Mouse (Mus musculus) G1E-ER4 (cell line): ENCODE results near the gene Plekha5. TPM values are rescaled to one million over a fixed set of nuclear protein-coding genes. Genes with fewer than 3 reads are reported as not detected.

Experiments used
- GATA1 ChIP-seq: IDR thresholded peaks from one replicate; pipeline ENCODE4 v1.8.0; 2012; ENCODE audit warnings: low read length, inconsistent platforms
- polyA plus RNA-seq: library from polyadenylated mRNA; stranded (reverse); fragments of >175 nt; gene quantifications from 2 replicates; pipeline ENCODE4 v1.2.3, GENCODE M21; 2012

The Plekha5 gene
- polyA plus RNA-seq, 1 experiment, result not detected

- TF ChIP-seq GATA1, result no peak
Measured at GRCm38 (mm10) chr6:140599337-140599736, 175.5 kb downstream of the Plekha5 start.

- TF ChIP-seq GATA1, result no peak
Measured at GRCm38 (mm10) chr6:140601175-140601574, 177.3 kb downstream of the Plekha5 start.

GRCm38 (mm10) chr6:140603228-140603944 is 179.5 kb downstream of the Plekha5 start:
- no peak for TF ChIP-seq GATA1

GRCm38 (mm10) chr6:140605732-140606131 is 181.9 kb downstream of the Plekha5 start:
- no peak for TF ChIP-seq GATA1

- TF ChIP-seq GATA1, result no peak
Measured at GRCm38 (mm10) chr6:140606534-140606933, 182.7 kb downstream of the Plekha5 start.

- no peak for TF ChIP-seq GATA1
Measured at GRCm38 (mm10) chr6:140608666-140609065, 184.8 kb downstream of the Plekha5 start.

GRCm38 (mm10) chr6:140609533-140609932 is 185.7 kb downstream of the Plekha5 start:
- no peak for TF ChIP-seq GATA1

GRCm38 (mm10) chr6:140610117-140610516 is 186.3 kb downstream of the Plekha5 start:
- TF ChIP-seq GATA1, result no peak

- TF ChIP-seq GATA1, result no peak
Measured at GRCm38 (mm10) chr6:140611282-140611681, 187.4 kb downstream of the Plekha5 start.

- TF ChIP-seq GATA1, result no peak
Measured at GRCm38 (mm10) chr6:140611893-140612473, 188.1 kb downstream of the Plekha5 start.

- no peak for TF ChIP-seq GATA1
Measured at GRCm38 (mm10) chr6:140613822-140614221, 190.0 kb downstream of the Plekha5 start.

- no peak for TF ChIP-seq GATA1
Measured at GRCm38 (mm10) chr6:140614711-140615110, 190.9 kb downstream of the Plekha5 start.

GRCm38 (mm10) chr6:140620531-140621349 is 196.9 kb downstream of the Plekha5 start:
- no peak for TF ChIP-seq GATA1

GRCm38 (mm10) chr6:140621622-140622021 is 197.8 kb downstream of the Plekha5 start:
- TF ChIP-seq GATA1, result no peak

- TF ChIP-seq GATA1, result no peak
Measured at GRCm38 (mm10) chr6:140622391-140623225, 198.8 kb downstream of the Plekha5 start, which contains the start of gene Aebp2. Gene Aebp2 (plus strand): TSS chr6:140622663.
